ENCODE assay signal across 11 mouse cellular contexts in genomic region chr2:116052688-116053421, GRCm38 (mm10). TPM values are rescaled to one million over a fixed set of nuclear protein-coding genes. Genes with fewer than 3 reads are reported as not detected.
DNase-seq lines count a peak whose midpoint lies in the region; ATAC-seq and TF ChIP-seq lines count a peak whose summit lies in the region.
"Had no signal": no experiment of that assay in that cellular context is flagged by ENCODE, and none has a peak within 500 bp of the region (broad histone marks: within the 10 kb centered on the region; RNA-seq: fewer than 3 reads in every experiment).

No protein-coding gene starts in this region.

- ATAC-seq in heart, embryonic 14.5 days (ENCODE audit: insufficient number of reproducible peaks, insufficient read depth, low FRiP score, low read depth), result no peak
- no peak for ATAC-seq in midbrain, postnatal 0 days (ENCODE audit: low FRiP score)

- DNase-seq in heart, postnatal 14 days, result no peak
- DNase-seq in brain, embryonic 14.5 days (ENCODE audit: low read depth), result peak; percentile 39
- no peak for DNase-seq in hindbrain, embryonic 10.5 days (ENCODE audit: low spot score)
- no peak for DNase-seq in midbrain, postnatal 0 days (ENCODE audit: low spot score)
- DNase-seq in layer of hippocampus, adult 11-12 months (ENCODE audit: low spot score), result no peak
- no peak for DNase-seq in cerebellum, adult 8-10 months
- DNase-seq in spleen, postnatal 36 days (ENCODE audit: low spot score in 2 of 2), result no peak
- DNase-seq: kidney, postnatal 10 days; right cerebral cortex, adult 18-20 months had no signal

- H3K36me3 ChIP-seq in heart, embryonic 14.5 days (ENCODE audit: control insufficient read depth, insufficient read depth, low read length), result peaks cover 16% of the 10 kb centered on the region
- H3K36me3 ChIP-seq in hindbrain, embryonic 10.5 days, result peaks cover 52% of the 10 kb centered on the region
- no peaks in the 10 kb centered on the region for H3K36me3 ChIP-seq in midbrain, postnatal 0 days (ENCODE audit: insufficient read depth, low read length)

- no peaks in the 10 kb centered on the region for H3K9me3 ChIP-seq in heart, embryonic 14.5 days (ENCODE audit: control insufficient read depth, low read length)
- no peaks in the 10 kb centered on the region for H3K9me3 ChIP-seq in hindbrain, embryonic 10.5 days
- H3K9me3 ChIP-seq in midbrain, postnatal 0 days (ENCODE audit: low read length), result no peaks in the 10 kb centered on the region

- H3K4me3 ChIP-seq in heart, embryonic 14.5 days (ENCODE audit: control insufficient read depth in 1 of 2, insufficient read depth in 1 of 2, low read depth in 1 of 2, low read length in 2 of 2), result no peak overlapping the region
- H3K4me3 ChIP-seq in hindbrain, embryonic 10.5 days, result no peak overlapping the region
- H3K4me3 ChIP-seq in midbrain, postnatal 0 days (ENCODE audit: low read depth, low read length), result peak overlapping the region; percentile 10

- TF ChIP-seq CTCF in brain, embryonic 14.5 days (IDR thresholded peaks at IDR 0.05; ENCODE audit: borderline replicate concordance, extremely low read depth, insufficient read depth, insufficient read length), result no peak
- TF ChIP-seq CTCF in midbrain, postnatal 0 days (IDR thresholded peaks at IDR 0.05), result no peak

- intact Hi-C loops in heart, postnatal 14 days (cut with DNase I), result no loop called here

- peaks cover 18 to 62% of the 10 kb centered on the region in 2 experiments for H3K4me1 ChIP-seq in heart, embryonic 14.5 days (ENCODE audit: control insufficient read depth in 2 of 2, insufficient read depth in 2 of 2, low read length in 2 of 2)
- peaks cover 53% of the 10 kb centered on the region for H3K4me1 ChIP-seq in hindbrain, embryonic 10.5 days (replicated peaks)
- no peaks in the 10 kb centered on the region for H3K4me1 ChIP-seq in midbrain, postnatal 0 days (ENCODE audit: insufficient read depth, low read length)

- H3K9ac ChIP-seq in heart, embryonic 14.5 days (ENCODE audit: low read length), result peak overlapping the region; percentile 50; the same call in 1 of the 2 replicates
- H3K9ac ChIP-seq in midbrain, postnatal 0 days (replicated peaks; ENCODE audit: low read length, poor library complexity, severe bottlenecking), result 0 out of 2 replicates have a peak overlapping the region, but pooled peaks have one; percentile 29
- H3K9ac ChIP-seq: lung, embryonic 14.5 days had no signal

- peak overlapping the region; percentile 46 for H3K4me2 ChIP-seq in heart, embryonic 14.5 days (ENCODE audit: low read length)
- peak overlapping the region; percentile 36 for H3K4me2 ChIP-seq in midbrain, postnatal 0 days (ENCODE audit: low read depth, low read length, poor library complexity, severe bottlenecking)
- H3K4me2 ChIP-seq: lung, embryonic 14.5 days had no signal

- peak overlapping the region; percentile 63 to 64; a peak in 3 of 4 replicates for H3K27ac ChIP-seq in heart, embryonic 14.5 days (replicated peaks in 1 of 2; ENCODE audit: control insufficient read depth in 1 of 2, insufficient read depth in 1 of 2, low read depth in 2 of 2, low read length in 2 of 2)
- 0 out of 2 replicates have a peak overlapping the region, but pooled peaks have one; percentile 16 for H3K27ac ChIP-seq in hindbrain, embryonic 10.5 days
- H3K27ac ChIP-seq in midbrain, postnatal 0 days (ENCODE audit: low read depth, low read length), result no peak overlapping the region

- no peak for TF ChIP-seq POLR2A in brain, embryonic 14.5 days (IDR thresholded peaks at IDR 0.05; ENCODE audit: borderline replicate concordance, extremely low read depth, insufficient read depth, insufficient read length, poor library complexity, severe bottlenecking)

- H3K27me3 ChIP-seq in heart, embryonic 14.5 days (ENCODE audit: control insufficient read depth, insufficient read depth, low read length), result no peaks in the 10 kb centered on the region
- peaks cover 2% of the 10 kb centered on the region; the same call in 1 of the 2 replicates for H3K27me3 ChIP-seq in hindbrain, embryonic 10.5 days (ENCODE audit: insufficient read depth, poor library complexity, severe bottlenecking)
- no peaks in the 10 kb centered on the region for H3K27me3 ChIP-seq in midbrain, postnatal 0 days (ENCODE audit: insufficient read depth, low read length)

RNA-seq across cellular contexts. Expression of gene Meis2, which starts 12.8 kb away (rescaled TPM):
- 30.8 and 30.9 TPM in 2 replicates for polyA plus RNA-seq in heart, embryonic 14.5 days (2014; fragmentation: Nextera tagmentation; extraction: Ambion mirVana)
- 10 to 100 TPM; 19.9 to 21.3 TPM for total RNA-seq in heart, postnatal 14 days (2021)
- polyA plus RNA-seq in brain, embryonic 14.5 days (2012; rRNA removed), result 134 and 209 TPM in 2 replicates
- 61.3 and 91.1 TPM in 2 replicates for polyA plus RNA-seq in hindbrain, embryonic 10.5 days (2016; fragmentation: Nextera tagmentation; extraction: Ambion mirVana)
- 121 and 147 TPM in 2 replicates for total RNA-seq in midbrain, postnatal 0 days (2014; rRNA removed)
- polyA plus RNA-seq in midbrain, postnatal 0 days (2015; fragmentation: Nextera tagmentation; extraction: Ambion mirVana), result 52.1 and 58.3 TPM in 2 replicates
